Mouse (Mus musculus): ENCODE results near the gene Olfr612.
"Not testable (repeated sequence)": the region's sequence is repeated elsewhere in the genome, so short reads cannot be mapped to it uniquely, and the experiment has no call there.

Olfr612 gene

DNA sequence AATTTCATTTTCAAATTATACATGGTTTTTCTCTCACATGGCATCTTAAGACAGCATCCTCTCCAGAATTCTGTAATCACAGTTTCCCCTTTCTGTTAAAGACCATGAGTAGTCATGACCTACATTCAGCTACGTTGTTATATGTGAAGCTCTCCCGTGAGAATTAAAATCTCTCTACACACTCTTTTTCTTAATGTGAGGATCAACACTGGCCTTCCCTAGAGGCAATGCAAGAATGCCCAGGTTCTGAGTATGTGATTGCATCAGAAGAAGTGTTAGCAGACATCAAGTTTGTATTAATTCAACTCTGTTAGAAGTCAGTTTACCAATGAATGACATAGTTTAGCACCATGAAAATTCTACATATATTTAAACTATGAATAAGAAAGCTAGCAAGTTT, at the start of gene Olfr612:
Olfr612 (minus strand) TSS at position 101 of the 400 bp plus-strand sequence.
- not testable (repeated sequence) for DNase-seq (ENCODE audit: low spot score in 2 of 2)

DNA sequence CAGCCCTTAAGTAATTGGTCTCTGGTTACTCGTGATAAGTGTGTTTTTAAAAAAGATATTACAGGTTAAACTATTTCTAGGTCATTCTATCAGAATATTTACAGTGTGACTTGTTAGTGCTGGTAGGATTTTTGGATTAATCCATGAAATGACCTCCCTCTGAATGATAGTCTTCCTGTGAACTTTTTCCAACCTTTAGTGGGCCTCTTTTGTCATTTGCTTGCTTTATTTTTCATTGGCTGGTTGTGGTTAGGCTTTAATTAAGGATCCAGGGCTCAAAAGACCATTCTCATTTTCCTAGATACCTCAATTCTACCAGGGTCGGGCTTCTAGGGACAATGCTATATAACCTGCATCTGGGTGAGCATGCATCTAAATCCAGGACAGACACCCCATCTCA, 47.3 kb upstream of the Olfr612 start, which contains the start of gene Olfr618:
Olfr618 (plus strand) TSS at position 301 of the 400 bp plus-strand sequence.
- DNase-seq (ENCODE audit: low spot score in 2 of 2), result no peak

DNA sequence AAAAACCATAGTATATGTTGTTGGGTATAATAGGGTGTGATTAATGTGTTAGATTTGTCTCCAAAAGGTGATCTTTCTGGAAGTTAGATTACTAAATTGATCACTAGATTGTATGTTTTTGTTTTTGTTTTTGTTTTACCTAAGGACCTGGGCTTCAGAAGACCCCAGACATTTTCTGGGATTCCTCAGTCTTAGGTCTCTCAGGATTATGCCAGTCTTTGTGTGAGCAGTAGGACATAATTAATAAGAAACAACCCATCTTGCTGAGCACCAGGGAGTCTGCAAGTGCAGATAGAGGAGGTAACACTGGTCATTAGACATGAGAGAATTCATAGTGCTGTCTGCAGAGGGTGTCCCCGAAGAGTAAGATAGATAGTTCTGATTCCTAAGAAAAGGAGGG, 30.2 kb upstream of the Olfr612 start, which contains the start of gene Olfr617:
Olfr617 (plus strand) TSS at position 301 of the 400 bp plus-strand sequence.
- DNase-seq (ENCODE audit: low spot score in 2 of 2), result no peak

GRCm38 (mm10) chr7:103569043-103569442, 26.5 kb upstream of the Olfr612 start, which contains the start of gene Olfr616:
Olfr616 (minus strand) TSS chr7:103569143.
- no peak for DNase-seq (ENCODE audit: low spot score in 2 of 2)

- no peak for DNase-seq (ENCODE audit: low spot score in 2 of 2)
Observed at GRCm38 (mm10) chr7:103555779-103556178, 13.3 kb upstream of the Olfr612 start, which contains the start of gene Olfr615. Olfr615 (plus strand) TSS chr7:103556079.

- DNase-seq (ENCODE audit: low spot score in 2 of 2), result no peak
Observed at GRCm38 (mm10) chr7:103547774-103548173, 5.3 kb upstream of the Olfr612 start, which contains the start of gene Olfr613. Olfr613 (plus strand) TSS chr7:103548074.

GRCm38 (mm10) chr7:103520746-103521145, 21.8 kb downstream of the Olfr612 start, which contains the start of gene Olfr611:
Olfr611 (minus strand) TSS chr7:103520846.
- DNase-seq (ENCODE audit: low spot score in 2 of 2), result not testable (repeated sequence)

- no peak for DNase-seq (ENCODE audit: low spot score in 2 of 2)
Observed at GRCm38 (mm10) chr7:103512022-103512421, 30.5 kb downstream of the Olfr612 start, which contains the start of gene Olfr610. Olfr610 (minus strand) TSS chr7:103512122.

DNA sequence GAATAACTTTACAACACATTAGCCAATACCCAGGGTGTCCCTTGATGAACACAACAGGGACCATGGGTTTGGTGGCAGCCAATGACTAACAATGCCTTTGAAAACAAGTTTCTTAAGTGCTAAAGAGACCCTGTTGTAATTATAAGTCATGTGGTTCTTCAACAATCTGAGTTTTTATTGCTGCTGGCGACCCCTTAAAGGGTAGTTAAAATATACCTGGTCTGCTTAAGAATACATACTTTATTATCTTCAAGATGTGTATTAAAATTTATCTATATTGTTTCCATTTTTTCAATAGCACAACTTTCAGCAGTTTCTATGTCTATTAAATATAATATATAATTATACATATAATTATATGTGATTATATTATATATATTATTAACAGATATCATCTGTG, 44.6 kb downstream of the Olfr612 start, which contains the start of gene Olfr609:
Olfr609 (minus strand) TSS at position 101 of the 400 bp plus-strand sequence.
- no peak for DNase-seq (ENCODE audit: low spot score in 2 of 2)

Measured in urinary bladder, postnatal 4 days (tissue).